11 mouse cellular contexts compared by ENCODE assay signal in genomic region chr1:90973574-90973911, GRCm38 (mm10). TPM values are rescaled to one million over a fixed set of nuclear protein-coding genes. Genes with fewer than 3 reads are reported as not detected.
DNase-seq lines count a peak whose midpoint lies in the region; ATAC-seq lines count a peak whose summit lies in the region.
"Had no signal": no experiment of that assay in that cellular context is flagged by ENCODE, and none has a peak within 500 bp of the region (broad histone marks: within the 10 kb centered on the region; RNA-seq: fewer than 3 reads in every experiment).

No protein-coding gene starts in this region.

- H3K4me2 ChIP-seq in heart, embryonic 15.5 days, result peak overlapping the region; percentile 16; the same call in 1 of the 2 replicates
- no peak overlapping the region for H3K4me2 ChIP-seq in embryonic facial prominence, embryonic 14.5 days (ENCODE audit: low read depth, low read length)
- no peak overlapping the region for H3K4me2 ChIP-seq in intestine, embryonic 15.5 days (replicated peaks)
- H3K4me2 ChIP-seq in midbrain, embryonic 16.5 days (ENCODE audit: low read length), result no peak overlapping the region

- 77% methylated on average over 2 of the region's 2 CpGs for WGBS in heart, embryonic 15.5 days
- 86% methylated on average over 2 of the region's 2 CpGs for WGBS in embryonic facial prominence, embryonic 14.5 days
- 85% methylated on average over 2 of the region's 2 CpGs for WGBS in intestine, embryonic 15.5 days
- WGBS in midbrain, embryonic 16.5 days, result 82% methylated on average over 2 of the region's 2 CpGs

- H3K4me3 ChIP-seq in heart, embryonic 15.5 days, result no peak overlapping the region
- H3K4me3 ChIP-seq in embryonic facial prominence, embryonic 14.5 days (ENCODE audit: low read depth, low read length), result no peak overlapping the region
- H3K4me3 ChIP-seq in intestine, embryonic 15.5 days (replicated peaks), result no peak overlapping the region
- no peak overlapping the region for H3K4me3 ChIP-seq in midbrain, embryonic 16.5 days (ENCODE audit: low read depth, low read length)

- peak overlapping the region; percentile 43 for H3K27ac ChIP-seq in heart, embryonic 15.5 days
- no peak overlapping the region for H3K27ac ChIP-seq in embryonic facial prominence, embryonic 14.5 days (replicated peaks; ENCODE audit: low read depth, low read length)
- H3K27ac ChIP-seq in intestine, embryonic 15.5 days, result no peak overlapping the region
- no peak overlapping the region for H3K27ac ChIP-seq in midbrain, embryonic 16.5 days (ENCODE audit: low read length)

- no peaks in the 10 kb centered on the region for H3K27me3 ChIP-seq in heart, embryonic 15.5 days
- no peaks in the 10 kb centered on the region for H3K27me3 ChIP-seq in embryonic facial prominence, embryonic 14.5 days (replicated peaks; ENCODE audit: control insufficient read depth, insufficient read depth, low read length)
- no peaks in the 10 kb centered on the region for H3K27me3 ChIP-seq in intestine, embryonic 15.5 days (replicated peaks)
- H3K27me3 ChIP-seq in midbrain, embryonic 16.5 days (ENCODE audit: control insufficient read depth, insufficient read depth, low read depth, low read length), result no peaks in the 10 kb centered on the region

- H3K4me1 ChIP-seq in heart, embryonic 15.5 days (replicated peaks), result peaks cover 47% of the 10 kb centered on the region
- peaks cover 26% of the 10 kb centered on the region for H3K4me1 ChIP-seq in embryonic facial prominence, embryonic 14.5 days (ENCODE audit: control insufficient read depth, insufficient read depth, low read length)
- peaks cover 19% of the 10 kb centered on the region for H3K4me1 ChIP-seq in intestine, embryonic 15.5 days (replicated peaks)
- peaks cover 24% of the 10 kb centered on the region for H3K4me1 ChIP-seq in midbrain, embryonic 16.5 days (ENCODE audit: control insufficient read depth, insufficient read depth, low read length)

- H3K9ac ChIP-seq in heart, embryonic 15.5 days, result peak overlapping the region; percentile 16; the same call in 1 of the 2 replicates
- peak overlapping the region; percentile 32 for H3K9ac ChIP-seq in embryonic facial prominence, embryonic 14.5 days (ENCODE audit: low read depth, low read length)
- H3K9ac ChIP-seq in intestine, embryonic 15.5 days, result no peak overlapping the region
- H3K9ac ChIP-seq in midbrain, embryonic 16.5 days (ENCODE audit: low read depth, low read length), result no peak overlapping the region

- DNase-seq in heart, postnatal 4 days, result no peak
- DNase-seq in embryonic facial prominence, embryonic 14.5 days (ENCODE audit: low spot score), result peak; percentile 34
- no peak for DNase-seq in adrenal gland, adult 8-10 months
- DNase-seq in testis, postnatal 10 days (ENCODE audit: low spot score), result no peak
- DNase-seq in right cerebral cortex, adult 2 months (ENCODE audit: low spot score in 2 of 2), result no peak

- no peaks in the 10 kb centered on the region for H3K9me3 ChIP-seq in heart, embryonic 15.5 days (replicated peaks)
- H3K9me3 ChIP-seq in embryonic facial prominence, embryonic 14.5 days (ENCODE audit: control insufficient read depth, low read length), result no peaks in the 10 kb centered on the region
- no peaks in the 10 kb centered on the region for H3K9me3 ChIP-seq in intestine, embryonic 15.5 days
- no peaks in the 10 kb centered on the region for H3K9me3 ChIP-seq in midbrain, embryonic 16.5 days (replicated peaks; ENCODE audit: control insufficient read depth, low read length, poor library complexity, severe bottlenecking)

- H3K36me3 ChIP-seq in heart, embryonic 15.5 days, result no peaks in the 10 kb centered on the region
- H3K36me3 ChIP-seq in embryonic facial prominence, embryonic 14.5 days (ENCODE audit: control insufficient read depth, insufficient read depth, low read length), result no peaks in the 10 kb centered on the region
- no peaks in the 10 kb centered on the region for H3K36me3 ChIP-seq in intestine, embryonic 15.5 days
- H3K36me3 ChIP-seq in midbrain, embryonic 16.5 days (ENCODE audit: control insufficient read depth, insufficient read depth, low read length), result no peaks in the 10 kb centered on the region

- ATAC-seq in heart, embryonic 15.5 days (replicated peaks; ENCODE audit: insufficient number of reproducible peaks, insufficient read depth, low FRiP score, low read depth), result no peak; the same call in 1 of the 2 replicates
- ATAC-seq in embryonic facial prominence, embryonic 14.5 days (ENCODE audit: low read depth), result no peak; the same call in 1 of the 2 replicates
- peak; percentile 21; the same call in 1 of the 2 replicates for ATAC-seq in intestine, embryonic 15.5 days
- peak; percentile 34 for ATAC-seq in midbrain, embryonic 16.5 days

RNA-seq across cellular contexts. Expression of gene Rab17, which starts 4.1 kb away (rescaled TPM):
- 2.9 and 3.0 TPM in 2 replicates for polyA plus RNA-seq in heart, embryonic 15.5 days (2015; fragmentation: Nextera tagmentation; extraction: Ambion mirVana)
- total RNA-seq in heart, postnatal 4 days (2021), result 1 to 10 TPM; 4.3 to 5.1 TPM
- polyA plus RNA-seq in embryonic facial prominence, embryonic 14.5 days (2014; fragmentation: Nextera tagmentation; extraction: Ambion mirVana), result 2.4 and 2.5 TPM in 2 replicates
- 35.2 and 41.0 TPM in 2 replicates for polyA plus RNA-seq in intestine, embryonic 15.5 days (2015; fragmentation: Nextera tagmentation; extraction: Ambion mirVana)
- 0.17 and 0.19 TPM in 2 replicates for polyA plus RNA-seq in midbrain, embryonic 16.5 days (2015; fragmentation: Nextera tagmentation; extraction: Ambion mirVana)
- not detected for total RNA-seq in adrenal gland, adult 8-10 months (2022)
- total RNA-seq: adrenal gland, adult 18-20 months; layer of hippocampus, postnatal 36 days had no signal

RNA-seq across cellular contexts. Expression of gene Prlh, which starts 20.6 kb away (rescaled TPM):
- polyA plus RNA-seq in heart, embryonic 15.5 days (2015; fragmentation: Nextera tagmentation; extraction: Ambion mirVana), result not detected in 2 replicates
- total RNA-seq in heart, postnatal 4 days (2021), result not detected
- polyA plus RNA-seq in embryonic facial prominence, embryonic 14.5 days (2014; fragmentation: Nextera tagmentation; extraction: Ambion mirVana), result not detected in 2 replicates
- polyA plus RNA-seq in intestine, embryonic 15.5 days (2015; fragmentation: Nextera tagmentation; extraction: Ambion mirVana), result not detected in 2 replicates
- not detected in 2 replicates for polyA plus RNA-seq in midbrain, embryonic 16.5 days (2015; fragmentation: Nextera tagmentation; extraction: Ambion mirVana)
- total RNA-seq in adrenal gland, adult 8-10 months (2022), result not detected
- total RNA-seq: adrenal gland, adult 18-20 months; heart, postnatal 36 days; layer of hippocampus, postnatal 36 days had no signal

RNA-seq across cellular contexts. Expression of gene Lrrfip1, which starts 25.0 kb away (rescaled TPM):
- 136 and 149 TPM in 2 replicates for polyA plus RNA-seq in heart, embryonic 15.5 days (2015; fragmentation: Nextera tagmentation; extraction: Ambion mirVana)
- total RNA-seq in heart, postnatal 4 days (2021), result 100 to 1,000 TPM; 214 to 233 TPM
- 51.6 and 58.6 TPM in 2 replicates for polyA plus RNA-seq in embryonic facial prominence, embryonic 14.5 days (2014; fragmentation: Nextera tagmentation; extraction: Ambion mirVana)
- 58.7 and 63.5 TPM in 2 replicates for polyA plus RNA-seq in intestine, embryonic 15.5 days (2015; fragmentation: Nextera tagmentation; extraction: Ambion mirVana)
- 42.7 and 44.4 TPM in 2 replicates for polyA plus RNA-seq in midbrain, embryonic 16.5 days (2015; fragmentation: Nextera tagmentation; extraction: Ambion mirVana)
- total RNA-seq in adrenal gland, adult 8-10 months (2022), result 10 to 100 TPM; 50.3 to 77.4 (median 59.8) TPM

RNA-seq across cellular contexts. Expression of gene Mlph, which starts 58.7 kb away (rescaled TPM):
- 0.42 and 0.44 TPM in 2 replicates for polyA plus RNA-seq in heart, embryonic 15.5 days (2015; fragmentation: Nextera tagmentation; extraction: Ambion mirVana)
- 1 to 10 TPM; 1.0 TPM for total RNA-seq in heart, postnatal 4 days (2021)
- polyA plus RNA-seq in embryonic facial prominence, embryonic 14.5 days (2014; fragmentation: Nextera tagmentation; extraction: Ambion mirVana), result 0.86 and 1.1 TPM in 2 replicates
- 0.85 and 1.6 TPM in 2 replicates for polyA plus RNA-seq in intestine, embryonic 15.5 days (2015; fragmentation: Nextera tagmentation; extraction: Ambion mirVana)
- 0.09 and 0.29 TPM in 2 replicates for polyA plus RNA-seq in midbrain, embryonic 16.5 days (2015; fragmentation: Nextera tagmentation; extraction: Ambion mirVana)
- 1 to 10 TPM; 3.8 to 7.5 (median 5.4) TPM for total RNA-seq in adrenal gland, adult 8-10 months (2022)

Comparison
In these comparisons a context has a peak if more than half of its experiments do, and no peak if none do; other contexts are left out.
1. ATAC-seq: peak in intestine, embryonic 15.5 days (single experiment) and midbrain, embryonic 16.5 days (single experiment); none in heart, embryonic 15.5 days (single experiment) and embryonic facial prominence, embryonic 14.5 days (single experiment).
2. H3K9ac ChIP-seq: peak in heart, embryonic 15.5 days (single experiment) and embryonic facial prominence, embryonic 14.5 days (single experiment); none in intestine, embryonic 15.5 days (single experiment) and midbrain, embryonic 16.5 days (single experiment).